Mouse (Mus musculus) gonadal fat pad, adult 2 months (tissue): ENCODE measurements at regions not wholly inside any gene's neighbourhood (a gene's known extent, or its start where the extent isn't known, plus 50 kb on each side); places are given as distances from the start of the nearest gene placed in this dataset.

ENCODE experiments used
- DNase-seq: peaks from one replicate; pipeline ENCODE4 v3.0.0-alpha.2; 2012; ENCODE audit warnings: low read depth

GRCm38 (mm10) chr3:130940302-130940867 lies 169.9 kb upstream of the Lef1 start:
- no peak for DNase-seq

- DNase-seq: no peak
Observed at GRCm38 (mm10) chr3:130936980-130937379, 173.3 kb upstream of the Lef1 start.

- DNase-seq: no peak
Observed at GRCm38 (mm10) chr3:130936336-130936735, 173.9 kb upstream of the Lef1 start.

GRCm38 (mm10) chr3:130935926-130936315 lies 174.3 kb upstream of the Lef1 start:
- no peak for DNase-seq

- no peak for DNase-seq
Observed at GRCm38 (mm10) chr3:130935302-130935925, 174.9 kb upstream of the Lef1 start.

- no peak for DNase-seq
Observed at GRCm38 (mm10) chr3:130932723-130933122, 177.5 kb upstream of the Lef1 start.

GRCm38 (mm10) chr3:130932226-130932625 lies 178.0 kb upstream of the Lef1 start:
- no peak for DNase-seq

- peak; percentile 79 for DNase-seq
Observed at GRCm38 (mm10) chr3:130925000-130925399, 185.3 kb upstream of the Lef1 start.

GRCm38 (mm10) chr3:130923615-130923958 lies 186.7 kb upstream of the Lef1 start:
- no peak for DNase-seq

- no peak for DNase-seq
Observed at GRCm38 (mm10) chr3:130922812-130923614, 187.3 kb upstream of the Lef1 start.

- DNase-seq: no peak
Observed at GRCm38 (mm10) chr3:130921621-130922245, 188.5 kb upstream of the Lef1 start.

GRCm38 (mm10) chr3:130913812-130914211 lies 183.6 kb upstream of the Rpl34 start:
- no peak for DNase-seq

GRCm38 (mm10) chr3:130905101-130905500 lies 174.9 kb upstream of the Rpl34 start:
- DNase-seq: no peak

GRCm38 (mm10) chr3:130903329-130903728 lies 173.1 kb upstream of the Rpl34 start:
- no peak for DNase-seq

GRCm38 (mm10) chr3:130902376-130902775 lies 172.2 kb upstream of the Rpl34 start:
- DNase-seq: no peak

GRCm38 (mm10) chr3:130901343-130901742 lies 171.1 kb upstream of the Rpl34 start:
- no peak for DNase-seq

GRCm38 (mm10) chr3:130900846-130901245 lies 170.6 kb upstream of the Rpl34 start:
- no peak for DNase-seq

GRCm38 (mm10) chr3:130900054-130900840 lies 170.0 kb upstream of the Rpl34 start:
- DNase-seq: no peak

GRCm38 (mm10) chr3:130894168-130894814 lies 164.1 kb upstream of the Rpl34 start:
- peak; percentile 13 for DNase-seq

GRCm38 (mm10) chr3:130891310-130891709 lies 161.1 kb upstream of the Rpl34 start:
- DNase-seq: no peak

- DNase-seq: no peak
Observed at GRCm38 (mm10) chr3:130888587-130888986, 158.4 kb upstream of the Rpl34 start.
